Mouse (Mus musculus) limb, embryonic 10.5 days (tissue): ENCODE measurements around the gene Hlf. TPM values are rescaled to one million over a fixed set of nuclear protein-coding genes. Genes with fewer than 3 reads are reported as not detected.

Source experiments
- DNase-seq: peaks from one replicate; pipeline ENCODE4 v3.0.0-alpha.2; 2017; ENCODE audit warnings: low spot score
- H3K27ac ChIP-seq: fragments of 300-500 bp; sonication (generic); 2 replicates; pipeline ENCODE4 v1.5.1; 2016; ENCODE audit warnings: mild to moderate bottlenecking
- H3K27me3 ChIP-seq: fragments of 300-500 bp; sonication (generic); 2 replicates; pipeline ENCODE4 v1.6.1; 2016; ENCODE audit warnings: low read depth, mild to moderate bottlenecking; ENCODE audit not compliant: poor library complexity, severe bottlenecking
- H3K36me3 ChIP-seq: fragments of 300-500 bp; sonication (generic); 2 replicates; pipeline ENCODE4 v1.6.1; 2016; ENCODE audit warnings: mild to moderate bottlenecking, moderate library complexity
- H3K4me1 ChIP-seq: fragments of 300-500 bp; sonication (generic); 2 replicates; pipeline ENCODE4 v1.6.1; 2016
- H3K4me3 ChIP-seq: fragments of 300-500 bp; sonication (generic); 2 replicates; pipeline ENCODE4 v1.5.1; 2016; ENCODE audit warnings: mild to moderate bottlenecking, moderate library complexity
- H3K9me3 ChIP-seq: fragments of 300-500 bp; sonication (generic); replicated peaks from 2 replicates; pipeline ENCODE4 v1.6.1; 2016; ENCODE audit warnings: mild to moderate bottlenecking
- WGBS: fragments of 180-500 bp; shearing (Covaris S2); methylation state at CpG from one replicate; pipeline ENCODE4 v1.1.7; 2016; 5-methylcytosine and 5-hydroxymethylcytosine counted together
- polyA plus RNA-seq: library from polyadenylated mRNA; unstranded; fragments of >200 nt; fragmentation: Nextera tagmentation; extraction: Ambion mirVana; gene quantifications from 2 replicates; pipeline ENCODE4 v1.2.1, GENCODE M21; 2016

Hlf gene
- polyA plus RNA-seq, 1 experiment from 2014 or later: 0.21 TPM

- H3K4me1 ChIP-seq: peaks cover 24% of the 10 kb centered on the region
- H3K27ac ChIP-seq: no peak overlapping the region
- H3K36me3 ChIP-seq: no peaks in the 10 kb centered on the region
- no peak overlapping the region for H3K4me3 ChIP-seq
- peaks cover 88% of the 10 kb centered on the region for H3K27me3 ChIP-seq
- no peak for DNase-seq
- 46% methylated on average over 32 of the region's 32 CpGs for WGBS
- no peaks in the 10 kb centered on the region for H3K9me3 ChIP-seq
Observed at GRCm38 (mm10) chr11:90387501-90388440, 2.9 kb downstream of the Hlf start.

GRCm38 (mm10) chr11:90382005-90382611 is 8.6 kb downstream of the Hlf start:
- Histone ChIP-seq H3K27ac (peak overlapping the region; percentile 4; the same call in 1 of the 2 replicates), H3K36me3 (no peaks in the 10 kb centered on the region), H3K4me1 (peaks cover 9% of the 10 kb centered on the region), H3K4me3 (no peak overlapping the region), H3K27me3 (peaks cover 36% of the 10 kb centered on the region), H3K9me3 (no peaks in the 10 kb centered on the region)
- no peak for DNase-seq
- WGBS: 17% methylated on average over 6 of the region's 6 CpGs

DNA sequence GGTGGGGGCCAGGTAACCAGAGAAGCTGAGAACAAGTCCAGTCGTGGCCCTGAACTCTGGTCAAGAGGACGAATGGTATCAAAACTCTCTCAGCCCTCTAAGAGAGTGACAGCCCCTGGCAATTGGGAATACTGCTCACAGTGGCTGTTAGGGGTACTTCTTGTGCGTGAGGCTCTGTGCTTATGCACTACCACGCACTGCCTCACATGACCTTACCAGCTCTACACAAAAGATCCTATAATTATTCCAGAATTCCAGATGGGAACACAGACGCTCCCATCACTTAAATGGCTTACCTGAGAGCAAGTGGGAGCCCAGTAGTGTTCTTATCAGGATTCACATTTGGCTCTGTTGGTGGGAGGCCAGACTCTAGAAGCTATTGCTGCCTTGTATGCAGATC is 9.6 kb downstream of the Hlf start:
- peaks cover 9% of the 10 kb centered on the region for H3K4me1 ChIP-seq
- H3K4me3 ChIP-seq: no peak overlapping the region
- no peak overlapping the region for H3K27ac ChIP-seq
- H3K36me3 ChIP-seq: no peaks in the 10 kb centered on the region
- H3K9me3 ChIP-seq: no peaks in the 10 kb centered on the region
- no peak for DNase-seq
- peaks cover 26% of the 10 kb centered on the region for H3K27me3 ChIP-seq
- WGBS: 52% methylated on average over 5 of the region's 5 CpGs

- DNase-seq: no peak
- WGBS: 78% methylated on average over 10 of the region's 10 CpGs
- Histone ChIP-seq H3K27me3 (peaks cover 20% of the 10 kb centered on the region), H3K36me3 (no peaks in the 10 kb centered on the region), H3K4me3 (no peak overlapping the region), H3K27ac (no peak overlapping the region), H3K9me3 (no peaks in the 10 kb centered on the region), H3K4me1 (peaks cover 9% of the 10 kb centered on the region)
Observed at GRCm38 (mm10) chr11:90380131-90380685, 10.5 kb downstream of the Hlf start.

DNA sequence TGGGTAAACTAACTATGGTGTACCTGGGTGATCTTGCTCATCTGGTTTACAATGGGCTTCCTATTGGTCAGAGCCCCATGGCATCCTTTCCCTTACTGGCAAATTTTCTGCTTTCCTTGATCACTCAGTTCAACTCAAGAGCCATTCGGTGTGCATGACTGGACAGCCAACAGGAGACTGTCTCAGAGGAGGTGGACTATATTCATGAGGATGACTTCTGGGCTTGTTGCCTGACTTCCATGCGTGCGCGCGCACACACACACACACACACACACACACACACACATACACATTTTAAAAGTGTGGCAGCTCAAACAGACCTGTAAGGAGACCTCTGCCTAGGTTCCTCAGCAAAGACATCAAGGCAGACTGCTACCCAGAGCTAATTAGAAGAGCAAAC is 12.7 kb downstream of the Hlf start:
- Histone ChIP-seq H3K27me3 (peaks cover 5% of the 10 kb centered on the region; the same call in 1 of the 2 replicates), H3K27ac (no peak overlapping the region), H3K4me3 (no peak overlapping the region), H3K4me1 (peaks cover 9% of the 10 kb centered on the region), H3K36me3 (no peaks in the 10 kb centered on the region), H3K9me3 (no peaks in the 10 kb centered on the region)
- 94% methylated on average over 5 of the region's 5 CpGs for WGBS
- DNase-seq: no peak

- Histone ChIP-seq H3K36me3 (no peaks in the 10 kb centered on the region), H3K9me3 (no peaks in the 10 kb centered on the region), H3K4me1 (no peaks in the 10 kb centered on the region), H3K4me3 (no peak overlapping the region), H3K27ac (no peak overlapping the region), H3K27me3 (peaks cover 10% of the 10 kb centered on the region; the same call in 1 of the 2 replicates)
- 96% methylated on average over 9 of the region's 9 CpGs for WGBS
- DNase-seq: no peak
Observed at GRCm38 (mm10) chr11:90376436-90376835, 14.3 kb downstream of the Hlf start.

DNA sequence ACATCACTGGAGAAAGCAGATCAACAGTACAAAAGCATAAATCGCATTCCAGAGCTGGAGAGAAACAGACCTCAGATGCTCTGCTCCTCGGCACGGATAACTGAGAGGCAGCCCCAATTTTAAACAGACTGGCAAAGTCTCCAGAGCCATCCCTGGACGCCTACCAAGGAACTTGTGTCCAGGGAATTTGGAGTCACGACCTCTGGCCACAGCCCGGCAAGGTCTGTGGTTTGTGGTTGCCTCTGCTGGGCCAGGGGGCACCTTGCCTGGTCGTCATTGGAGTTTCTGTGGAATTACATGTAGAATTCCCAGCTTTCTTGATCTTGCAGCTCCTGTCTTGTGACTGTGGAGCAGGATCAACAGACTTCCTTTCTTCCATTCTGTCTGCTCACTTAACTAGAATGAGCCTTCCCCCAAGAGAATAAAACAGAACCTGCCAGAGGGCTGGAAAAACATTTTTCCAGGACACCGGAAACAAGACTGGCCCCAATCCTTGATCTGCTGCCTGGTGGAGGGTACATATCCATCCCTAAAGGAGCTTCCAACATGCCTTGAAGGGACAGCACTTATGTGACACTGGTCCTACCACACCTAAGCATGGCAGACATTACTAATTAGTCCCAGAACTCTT is 19.1 kb downstream of the Hlf start:
- H3K27ac ChIP-seq: no peak overlapping the region
- H3K4me1 ChIP-seq: peaks cover 22% of the 10 kb centered on the region
- no peaks in the 10 kb centered on the region for H3K9me3 ChIP-seq
- WGBS: 53% methylated on average over 8 of the region's 8 CpGs
- peaks cover 30% of the 10 kb centered on the region for H3K27me3 ChIP-seq
- DNase-seq: no peak
- H3K4me3 ChIP-seq: no peak overlapping the region
- no peaks in the 10 kb centered on the region for H3K36me3 ChIP-seq

- Histone ChIP-seq H3K4me1 (peaks cover 22% of the 10 kb centered on the region), H3K27ac (no peak overlapping the region), H3K4me3 (peak overlapping the region; percentile 10; the same call in 1 of the 2 replicates), H3K27me3 (peaks cover 30% of the 10 kb centered on the region), H3K9me3 (no peaks in the 10 kb centered on the region), H3K36me3 (no peaks in the 10 kb centered on the region)
- 15% methylated on average over 11 of the region's 11 CpGs for WGBS
- no peak for DNase-seq
Observed at GRCm38 (mm10) chr11:90370789-90371291, 19.9 kb downstream of the Hlf start.

DNA sequence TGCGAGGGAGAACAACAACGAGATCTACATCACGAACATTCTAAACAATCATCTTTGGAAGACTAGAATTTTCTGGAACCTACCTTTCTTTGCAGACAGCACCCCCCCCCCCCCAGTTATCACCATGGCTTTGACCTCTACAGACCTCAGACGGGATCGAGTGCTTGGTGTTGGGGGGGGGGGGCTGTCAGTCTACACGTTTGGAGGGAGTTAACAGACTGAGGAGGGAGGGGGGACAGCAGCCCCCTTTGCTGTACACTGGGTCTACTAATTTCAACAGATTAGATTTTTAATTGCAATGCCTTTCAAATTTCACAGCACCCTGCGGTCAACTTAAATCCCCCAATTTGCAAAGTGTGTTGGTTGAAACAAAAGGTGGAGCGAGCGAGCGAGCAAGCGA is 20.3 kb downstream of the Hlf start:
- Histone ChIP-seq H3K27me3 (peaks cover 30% of the 10 kb centered on the region), H3K9me3 (no peaks in the 10 kb centered on the region), H3K36me3 (no peaks in the 10 kb centered on the region), H3K27ac (no peak overlapping the region), H3K4me1 (peaks cover 22% of the 10 kb centered on the region), H3K4me3 (peak overlapping the region; percentile 10; the same call in 1 of the 2 replicates)
- 42% methylated on average over 11 of the region's 11 CpGs for WGBS
- DNase-seq: no peak

DNA sequence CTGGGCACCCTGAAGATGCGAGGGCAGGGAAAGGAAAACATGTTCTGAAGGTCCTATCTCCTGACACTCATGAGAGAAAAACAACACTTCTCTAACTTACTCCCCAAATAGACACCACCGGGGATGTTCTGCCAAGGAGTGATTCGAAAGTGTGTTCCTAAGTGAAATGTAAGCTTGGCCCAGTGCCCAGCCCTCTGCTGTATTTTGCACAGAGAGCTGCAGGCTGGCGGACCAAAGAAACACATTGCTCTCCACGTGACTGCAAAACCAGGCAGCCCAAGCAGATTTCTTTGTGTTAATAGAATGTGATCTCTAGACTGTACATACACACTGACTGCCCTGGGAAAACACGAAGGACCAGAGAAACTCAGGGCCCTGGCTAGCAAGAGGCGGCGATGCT is 21.1 kb downstream of the Hlf start:
- peaks cover 25% of the 10 kb centered on the region for H3K4me1 ChIP-seq
- 47% methylated on average over 8 of the region's 8 CpGs for WGBS
- no peaks in the 10 kb centered on the region for H3K36me3 ChIP-seq
- H3K27ac ChIP-seq: no peak overlapping the region
- H3K4me3 ChIP-seq: no peak overlapping the region
- peaks cover 30% of the 10 kb centered on the region for H3K27me3 ChIP-seq
- H3K9me3 ChIP-seq: no peaks in the 10 kb centered on the region
- no peak for DNase-seq

DNA sequence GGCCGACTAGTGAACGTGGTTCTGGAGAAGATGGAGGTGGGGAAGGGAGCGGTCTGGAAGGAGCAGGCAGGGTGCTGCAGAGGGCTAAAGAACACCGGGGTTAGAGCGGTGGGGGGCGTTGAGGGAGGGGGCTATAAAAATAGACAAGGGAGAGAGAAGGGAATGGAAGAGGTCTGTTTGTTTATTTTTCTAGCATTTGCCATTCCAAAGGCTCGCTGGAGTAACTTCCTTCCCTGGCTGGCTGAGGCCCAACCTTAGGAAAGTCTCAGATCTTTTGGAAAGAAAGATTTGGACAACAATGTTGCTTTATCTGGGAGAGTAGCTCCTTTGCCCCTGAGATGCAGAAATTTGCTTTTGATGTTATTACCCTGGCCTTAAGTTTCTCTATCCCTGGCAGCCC is 21.6 kb downstream of the Hlf start:
- Histone ChIP-seq H3K4me3 (no peak overlapping the region), H3K36me3 (no peaks in the 10 kb centered on the region), H3K4me1 (peaks cover 25% of the 10 kb centered on the region), H3K27ac (no peak overlapping the region), H3K9me3 (no peaks in the 10 kb centered on the region), H3K27me3 (peaks cover 30% of the 10 kb centered on the region)
- no peak for DNase-seq
- 15% methylated on average over 7 of the region's 7 CpGs for WGBS

- Histone ChIP-seq H3K4me3 (no peak overlapping the region), H3K27ac (no peak overlapping the region), H3K27me3 (peaks cover 30% of the 10 kb centered on the region), H3K9me3 (no peaks in the 10 kb centered on the region), H3K36me3 (no peaks in the 10 kb centered on the region), H3K4me1 (peaks cover 25% of the 10 kb centered on the region)
- WGBS: 68% methylated on average over 14 of the region's 14 CpGs
- DNase-seq: no peak
Observed at GRCm38 (mm10) chr11:90367894-90368860, 22.5 kb downstream of the Hlf start.
